Mouse (Mus musculus): ENCODE data around the gene Hist1h2bn. TPM values are rescaled to one million over a fixed set of nuclear protein-coding genes. Genes with fewer than 3 reads are reported as not detected.
A peak's percentile ranks its signal among the peaks of the same experiment; 100 is the strongest.
"Not testable (repeated sequence)": the region's sequence is repeated elsewhere in the genome, so short reads cannot be mapped to it uniquely, and the experiment has no call there.

Hist1h2bn gene
- total and polyA plus RNA-seq, 3 experiments, result 5.6 to 1,714 TPM; not detected in 1

- Histone ChIP-seq H3K36me3 (ENCODE audit: control insufficient read depth in 1 of 2, insufficient read depth in 2 of 2, low read length in 2 of 2) (peaks cover 0 to 39% of the 10 kb centered on the region in 2 experiments; a peak in 2 of 4 replicates), H3K9ac (ENCODE audit: control insufficient read depth, low read depth, low read length, poor library complexity, severe bottlenecking) (peak within 1 kb of the TSS; percentile 69), H3K4me3 (ENCODE audit: control insufficient read depth in 1 of 2, insufficient read depth in 1 of 2, low read depth in 2 of 2, low read length in 2 of 2) (peak within 1 kb of the TSS; percentile 31 to 53), H3K27ac (ENCODE audit: control insufficient read depth, low read depth, low read length) (peak within 1 kb of the TSS; percentile 96)
- not testable (repeated sequence) for H3K4me1 ChIP-seq (ENCODE audit: control insufficient read depth in 1 of 2, insufficient read depth in 2 of 2, low read length in 2 of 2); H3K79me2 ChIP-seq (ENCODE audit: control insufficient read depth, insufficient read depth, low read length, poor library complexity); H3K9me3 ChIP-seq (replicated peaks; ENCODE audit: insufficient read depth, low read length); H3K27me3 ChIP-seq (ENCODE audit: control insufficient read depth in 1 of 2, insufficient read depth in 2 of 2, low read length in 2 of 2)
- DNase-seq (ENCODE audit: low read depth, low spot score), result peak; percentile 97
- TF ChIP-seq POLR2A (IDR thresholded peaks at IDR 0.05; ENCODE audit: control insufficient read depth in 1 of 2, insufficient read depth in 1 of 2, low read depth in 1 of 2, low read length in 2 of 2, poor library complexity in 1 of 2), result peak in 1 of 2 experiments; percentile 81; a peak in 2 of 4 replicates
These were observed 33.1 kb downstream of the Hist1h2bn start, which contains the start of the genes Hist1h2an and Hist1h2bp for GRCm38 (mm10) chr13:21786899-21787629. Hist1h2an (minus strand) TSS chr13:21787218. Hist1h2bp (plus strand) TSS chr13:21787461.

GRCm38 (mm10) chr13:21787760-21788593 lies 34.1 kb downstream of the Hist1h2bn start:
- TF ChIP-seq POLR2AphosphoS5 (IDR thresholded peaks at IDR 0.05; ENCODE audit: borderline replicate concordance, low read depth, low read length) (peak; percentile 77; the same call in 1 of the 2 replicates), HCFC1 (IDR thresholded peaks at IDR 0.05; ENCODE audit: low read depth, low read length) (no peak)
- Histone ChIP-seq H3K36me3 (ENCODE audit: control insufficient read depth in 1 of 2, insufficient read depth in 2 of 2, low read length in 2 of 2) (peaks cover 0 to 37% of the 10 kb centered on the region in 2 experiments; a peak in 2 of 4 replicates), H3K4me1 (ENCODE audit: control insufficient read depth in 1 of 2, insufficient read depth in 2 of 2, low read length in 2 of 2) (peaks cover 4 to 9% of the 10 kb centered on the region in 2 experiments), H3K4me3 (ENCODE audit: control insufficient read depth in 1 of 2, insufficient read depth in 1 of 2, low read depth in 2 of 2, low read length in 2 of 2) (peak overlapping the region; percentile 8 to 31), H3K9me3 (replicated peaks; ENCODE audit: insufficient read depth, low read length) (no peaks in the 10 kb centered on the region), H3K79me2 (ENCODE audit: control insufficient read depth, insufficient read depth, low read length, poor library complexity) (no peaks in the 10 kb centered on the region), H3K27ac (ENCODE audit: control insufficient read depth, low read depth, low read length) (peak overlapping the region; percentile 80), H3K27me3 (ENCODE audit: control insufficient read depth in 1 of 2, insufficient read depth in 2 of 2, low read length in 2 of 2) (no peaks in the 10 kb centered on the region), H3K9ac (ENCODE audit: control insufficient read depth, low read depth, low read length, poor library complexity, severe bottlenecking) (peak overlapping the region; percentile 49)
- DNase-seq (ENCODE audit: low read depth, low spot score), result peak; percentile 89

GRCm38 (mm10) chr13:21789925-21790324 lies 36.0 kb downstream of the Hist1h2bn start:
- peak overlapping the region; percentile 11 for H3K9ac ChIP-seq (ENCODE audit: control insufficient read depth, low read depth, low read length, poor library complexity, severe bottlenecking)
- 0 out of 2 replicates have a peak overlapping the region, but pooled peaks have one; percentile 5 for H3K27ac ChIP-seq (ENCODE audit: control insufficient read depth, low read depth, low read length)

More at GRCm38 (mm10) chr13:21789925-21790324, 36.0 kb downstream of the Hist1h2bn start:
- TF ChIP-seq NELFE (IDR thresholded peaks at IDR 0.05; ENCODE audit: low read depth, low read length) (no peak), RCOR1 (IDR thresholded peaks at IDR 0.05; ENCODE audit: low read depth, low read length) (no peak), MXI1 (IDR thresholded peaks at IDR 0.05; ENCODE audit: low read depth, low read length) (no peak)
- H3K79me2 ChIP-seq (ENCODE audit: control insufficient read depth, insufficient read depth, low read length, poor library complexity), result no peaks in the 10 kb centered on the region
- peaks cover 0 to 28% of the 10 kb centered on the region in 2 experiments; a peak in 2 of 4 replicates for H3K36me3 ChIP-seq (ENCODE audit: control insufficient read depth in 1 of 2, insufficient read depth in 2 of 2, low read length in 2 of 2)
- no peaks in the 10 kb centered on the region for H3K27me3 ChIP-seq (ENCODE audit: control insufficient read depth in 1 of 2, insufficient read depth in 2 of 2, low read length in 2 of 2)
- peaks cover 4 to 9% of the 10 kb centered on the region in 2 experiments for H3K4me1 ChIP-seq (ENCODE audit: control insufficient read depth in 1 of 2, insufficient read depth in 2 of 2, low read length in 2 of 2)
- peak; percentile 60 for DNase-seq (ENCODE audit: low read depth, low spot score)
- H3K4me3 ChIP-seq (ENCODE audit: control insufficient read depth in 1 of 2, insufficient read depth in 1 of 2, low read depth in 2 of 2, low read length in 2 of 2), result no peak overlapping the region
- no peaks in the 10 kb centered on the region for H3K9me3 ChIP-seq (replicated peaks; ENCODE audit: insufficient read depth, low read length)

All from MEL (cell line).